Mouse (Mus musculus) layer of hippocampus, postnatal 36 days (tissue): ENCODE measurements at regions not wholly inside any gene's neighbourhood (a gene's known extent, or its start where the extent isn't known, plus 50 kb on each side); places are given as distances from the start of the nearest gene placed in this dataset.
A peak's percentile ranks its signal among the peaks of the same experiment; 100 is the strongest.
"Not testable (repeated sequence)": the region's sequence is repeated elsewhere in the genome, so short reads cannot be mapped to it uniquely, and the experiment has no call there.

Experiments used
- DNase-seq, 2 experiments: peaks; one replicate each; pipeline ENCODE4 v3.0.0; 2022

GRCm38 (mm10) chr12:27962908-27963307 is 589.3 kb downstream of the Dcdc2c start:
- DNase-seq: no peak

- DNase-seq: no peak
Observed at GRCm38 (mm10) chr12:27960064-27960463, 592.1 kb downstream of the Dcdc2c start.

GRCm38 (mm10) chr12:27947646-27948045 is 604.6 kb downstream of the Dcdc2c start:
- DNase-seq: no peak

GRCm38 (mm10) chr12:27946866-27947459 is 604.6 kb upstream of the Sox11 start:
- DNase-seq: no peak

GRCm38 (mm10) chr12:27945411-27945810 is 603.0 kb upstream of the Sox11 start:
- DNase-seq: peak in 1 of 2 experiments; percentile 7

- no peak for DNase-seq
Observed at GRCm38 (mm10) chr12:27941053-27941452, 598.7 kb upstream of the Sox11 start.

- peak; percentile 26 to 29 for DNase-seq
Observed at GRCm38 (mm10) chr12:27932382-27933140, 590.2 kb upstream of the Sox11 start.

GRCm38 (mm10) chr12:27928366-27928963 is 586.1 kb upstream of the Sox11 start:
- no peak for DNase-seq

GRCm38 (mm10) chr12:27926730-27927129 is 584.4 kb upstream of the Sox11 start:
- no peak for DNase-seq

GRCm38 (mm10) chr12:27920607-27921006 is 578.2 kb upstream of the Sox11 start:
- DNase-seq: no peak

GRCm38 (mm10) chr12:27916401-27916920 is 574.1 kb upstream of the Sox11 start:
- no peak for DNase-seq

GRCm38 (mm10) chr12:27909417-27910100 is 567.2 kb upstream of the Sox11 start:
- DNase-seq: no peak

- DNase-seq: not testable (repeated sequence)
Observed at GRCm38 (mm10) chr12:27896682-27897081, 554.3 kb upstream of the Sox11 start.

GRCm38 (mm10) chr12:27881720-27882119 is 539.3 kb upstream of the Sox11 start:
- DNase-seq: no peak

- no peak for DNase-seq
Observed at GRCm38 (mm10) chr12:27866421-27866820, 524.0 kb upstream of the Sox11 start.

GRCm38 (mm10) chr12:27849537-27849936 is 507.2 kb upstream of the Sox11 start:
- DNase-seq: no peak

- DNase-seq: no peak
Observed at GRCm38 (mm10) chr12:27849099-27849498, 506.7 kb upstream of the Sox11 start.

- DNase-seq: no peak
Observed at GRCm38 (mm10) chr12:27848141-27848540, 505.8 kb upstream of the Sox11 start.

- no peak for DNase-seq
Observed at GRCm38 (mm10) chr12:27847397-27847796, 505.0 kb upstream of the Sox11 start.

- DNase-seq: no peak
Observed at GRCm38 (mm10) chr12:27844958-27845357, 502.6 kb upstream of the Sox11 start.

- no peak for DNase-seq
Observed at GRCm38 (mm10) chr12:27838955-27839354, 496.6 kb upstream of the Sox11 start.

- peak; percentile 6 to 27 for DNase-seq
Observed at GRCm38 (mm10) chr12:27838384-27838783, 496.0 kb upstream of the Sox11 start.

GRCm38 (mm10) chr12:27826208-27826607 is 483.8 kb upstream of the Sox11 start:
- DNase-seq: no peak
